Mouse (Mus musculus) liver, embryonic 13.5 days (tissue): Measurements from ENCODE around the gene Grap2. TPM values are rescaled to one million over a fixed set of nuclear protein-coding genes. Genes with fewer than 3 reads are reported as not detected.

Source experiments
- ATAC-seq: fragments of 200-750 bp; cut with Nextera tagmentation; 2 replicates; pipeline ENCODE4 v1.8.0; 2017; ENCODE audit warnings: low read depth, mild to moderate bottlenecking, moderate number of reproducible peaks, moderate library complexity
- DNase-seq: peaks from one replicate; pipeline ENCODE4 v3.0.0; 2022
- H3K27ac ChIP-seq: fragments of 300-500 bp; sonication (generic); 2 replicates; pipeline ENCODE4 v1.5.1; 2015; ENCODE audit warnings: moderate library complexity, mild to moderate bottlenecking, inconsistent platforms
- H3K27me3 ChIP-seq: fragments of 300-500 bp; sonication (generic); 2 replicates; pipeline ENCODE4 v1.6.1; 2015; ENCODE audit warnings: mild to moderate bottlenecking, inconsistent platforms
- H3K36me3 ChIP-seq: fragments of 300-500 bp; sonication (generic); 2 replicates; pipeline ENCODE4 v1.6.1; 2015; ENCODE audit warnings: mild to moderate bottlenecking, inconsistent platforms
- H3K4me1 ChIP-seq: fragments of 300-500 bp; sonication (generic); replicated peaks from 2 replicates; pipeline ENCODE4 v1.6.1; 2015; ENCODE audit warnings: inconsistent platforms
- H3K4me2 ChIP-seq: fragments of 300-500 bp; sonication (generic); 2 replicates; pipeline ENCODE4 v1.6.1; 2015; ENCODE audit warnings: inconsistent platforms, mild to moderate bottlenecking, moderate library complexity
- H3K4me3 ChIP-seq: fragments of 300-500 bp; sonication (generic); replicated peaks from 2 replicates; pipeline ENCODE4 v1.5.1; 2015; ENCODE audit warnings: mild to moderate bottlenecking, inconsistent platforms
- H3K9ac ChIP-seq: fragments of 300-500 bp; sonication (generic); 2 replicates; pipeline ENCODE4 v1.6.1; 2015; ENCODE audit warnings: mild to moderate bottlenecking, inconsistent platforms
- H3K9me3 ChIP-seq: fragments of 300-500 bp; sonication (generic); replicated peaks from 2 replicates; pipeline ENCODE4 v1.6.1; 2016; ENCODE audit warnings: inconsistent platforms
- WGBS: fragments of 180-500 bp; shearing (Covaris S2); methylation state at CpG from one replicate; pipeline ENCODE4 v1.1.7; 2015; ENCODE audit not compliant: insufficient replicate concordance; 5-methylcytosine and 5-hydroxymethylcytosine counted together
- polyA plus RNA-seq: library from polyadenylated mRNA; unstranded; fragments of >200 nt; fragmentation: Nextera tagmentation; extraction: Ambion mirVana; gene quantifications from 2 replicates; pipeline ENCODE4 v1.2.1, GENCODE M21; 2015

Gene Grap2
- polyA plus RNA-seq, 1 experiment from 2014 or later, result 31.6 TPM

GRCm38 (mm10) chr15:80672810-80673209, 100.4 kb downstream of the Grap2 start:
- Histone ChIP-seq H3K27me3 (peaks cover 73% of the 10 kb centered on the region), H3K27ac (no peak overlapping the region), H3K4me1 (peaks cover 12% of the 10 kb centered on the region), H3K36me3 (no peaks in the 10 kb centered on the region), H3K9me3 (no peaks in the 10 kb centered on the region), H3K4me2 (no peak overlapping the region), H3K4me3 (no peak overlapping the region), H3K9ac (no peak overlapping the region)
- ATAC-seq (no peak), DNase-seq (no peak)
- 48% methylated on average over 2 of the region's 2 CpGs for WGBS

- no peak overlapping the region for H3K27ac ChIP-seq
- H3K9me3 ChIP-seq, result no peaks in the 10 kb centered on the region
- no peaks in the 10 kb centered on the region for H3K36me3 ChIP-seq
- no peak overlapping the region for H3K9ac ChIP-seq
- no peak overlapping the region for H3K4me3 ChIP-seq
- no peak overlapping the region for H3K4me2 ChIP-seq
- DNase-seq, result no peak
- H3K4me1 ChIP-seq, result peaks cover 12% of the 10 kb centered on the region
- peaks cover 79% of the 10 kb centered on the region for H3K27me3 ChIP-seq
- no peak for ATAC-seq
- WGBS, result 57% methylated on average over 4 of the region's 4 CpGs
Measured at GRCm38 (mm10) chr15:80673337-80674095, 101.1 kb downstream of the Grap2 start.

GRCm38 (mm10) chr15:80674700-80675099, 102.3 kb downstream of the Grap2 start:
- Histone ChIP-seq H3K9ac (no peak overlapping the region), H3K4me1 (peaks cover 18% of the 10 kb centered on the region), H3K36me3 (no peaks in the 10 kb centered on the region), H3K27ac (no peak overlapping the region; the same call in 1 of the 2 replicates), H3K27me3 (peaks cover 84% of the 10 kb centered on the region), H3K4me2 (no peak overlapping the region), H3K9me3 (no peaks in the 10 kb centered on the region), H3K4me3 (no peak overlapping the region)
- ATAC-seq (0 out of 2 replicates have a peak, but pooled peaks have one; percentile 16), DNase-seq (no peak)
- 49% methylated on average over 6 of the region's 6 CpGs for WGBS

GRCm38 (mm10) chr15:80679515-80680215, 107.3 kb downstream of the Grap2 start:
- Histone ChIP-seq H3K36me3 (no peaks in the 10 kb centered on the region), H3K9ac (no peak overlapping the region), H3K9me3 (no peaks in the 10 kb centered on the region), H3K4me3 (no peak overlapping the region), H3K4me1 (peaks cover 37% of the 10 kb centered on the region), H3K4me2 (no peak overlapping the region), H3K27me3 (peaks cover 54% of the 10 kb centered on the region), H3K27ac (no peak overlapping the region)
- DNase-seq (no peak), ATAC-seq (no peak)
- 54% methylated on average over 8 of the region's 8 CpGs for WGBS

GRCm38 (mm10) chr15:80680347-80681030, 108.1 kb downstream of the Grap2 start:
- no peaks in the 10 kb centered on the region for H3K36me3 ChIP-seq
- DNase-seq, result no peak
- WGBS, result 43% methylated on average over 7 of the region's 7 CpGs

GRCm38 (mm10) chr15:80681466-80681881, 109.1 kb downstream of the Grap2 start:
- Histone ChIP-seq H3K4me3 (no peak overlapping the region), H3K4me1 (peaks cover 44% of the 10 kb centered on the region), H3K27me3 (peaks cover 52% of the 10 kb centered on the region), H3K4me2 (no peak overlapping the region), H3K9ac (no peak overlapping the region), H3K27ac (peak overlapping the region; percentile 56; the same call in 1 of the 2 replicates), H3K9me3 (no peaks in the 10 kb centered on the region), H3K36me3 (no peaks in the 10 kb centered on the region)
- ATAC-seq, result no peak
- DNase-seq, result no peak
- 42% methylated on average over 4 of the region's 4 CpGs for WGBS

More at GRCm38 (mm10) chr15:80680347-80681030, 108.1 kb downstream of the Grap2 start:
- H3K4me1 ChIP-seq, result peaks cover 44% of the 10 kb centered on the region
- H3K27me3 ChIP-seq, result peaks cover 51% of the 10 kb centered on the region
- no peak overlapping the region for H3K4me3 ChIP-seq
- H3K4me2 ChIP-seq, result no peak overlapping the region
- no peaks in the 10 kb centered on the region for H3K9me3 ChIP-seq
- no peak overlapping the region for H3K27ac ChIP-seq
- H3K9ac ChIP-seq, result no peak overlapping the region
- peak; percentile 18; the same call in 1 of the 2 replicates for ATAC-seq

GRCm38 (mm10) chr15:80682343-80682742, 109.9 kb downstream of the Grap2 start:
- no peak for ATAC-seq
- peaks cover 44% of the 10 kb centered on the region for H3K4me1 ChIP-seq

GRCm38 (mm10) chr15:80683151-80683550, 110.8 kb downstream of the Grap2 start:
- WGBS, result 68% methylated on average over 6 of the region's 6 CpGs
- Histone ChIP-seq H3K4me2 (no peak overlapping the region), H3K4me1 (peaks cover 44% of the 10 kb centered on the region)

More at GRCm38 (mm10) chr15:80682343-80682742, 109.9 kb downstream of the Grap2 start:
- no peak overlapping the region for H3K4me2 ChIP-seq
- WGBS, result 61% methylated on average over 8 of the region's 8 CpGs
- H3K27ac ChIP-seq, result peak overlapping the region; percentile 56
- no peaks in the 10 kb centered on the region for H3K9me3 ChIP-seq
- peaks cover 54% of the 10 kb centered on the region for H3K27me3 ChIP-seq
- H3K9ac ChIP-seq, result no peak overlapping the region
- no peak for DNase-seq
- H3K36me3 ChIP-seq, result no peaks in the 10 kb centered on the region
- no peak overlapping the region for H3K4me3 ChIP-seq

GRCm38 (mm10) chr15:80683990-80684389, 111.6 kb downstream of the Grap2 start:
- no peak for ATAC-seq
- WGBS, result 64% methylated on average over 3 of the region's 3 CpGs
- Histone ChIP-seq H3K4me2 (no peak overlapping the region), H3K27me3 (peaks cover 49% of the 10 kb centered on the region), H3K27ac (no peak overlapping the region), H3K4me1 (peaks cover 53% of the 10 kb centered on the region), H3K9ac (no peak overlapping the region), H3K36me3 (no peaks in the 10 kb centered on the region), H3K4me3 (no peak overlapping the region), H3K9me3 (no peaks in the 10 kb centered on the region)
- no peak for DNase-seq

More at GRCm38 (mm10) chr15:80683151-80683550, 110.8 kb downstream of the Grap2 start:
- Histone ChIP-seq H3K27ac (no peak overlapping the region), H3K36me3 (no peaks in the 10 kb centered on the region), H3K4me3 (no peak overlapping the region), H3K27me3 (peaks cover 57% of the 10 kb centered on the region), H3K9ac (no peak overlapping the region), H3K9me3 (no peaks in the 10 kb centered on the region)
- DNase-seq (no peak), ATAC-seq (no peak)

- no peak overlapping the region for H3K27ac ChIP-seq
- WGBS, result 41% methylated on average over 8 of the region's 8 CpGs
Measured at GRCm38 (mm10) chr15:80684786-80685602, 112.6 kb downstream of the Grap2 start.

More at GRCm38 (mm10) chr15:80684786-80685602, 112.6 kb downstream of the Grap2 start:
- no peak for ATAC-seq
- Histone ChIP-seq H3K27me3 (peaks cover 41% of the 10 kb centered on the region), H3K4me2 (no peak overlapping the region), H3K9me3 (no peaks in the 10 kb centered on the region), H3K36me3 (no peaks in the 10 kb centered on the region), H3K4me1 (peaks cover 49% of the 10 kb centered on the region), H3K4me3 (no peak overlapping the region), H3K9ac (no peak overlapping the region)
- no peak for DNase-seq
